Mouse (Mus musculus): ENCODE measurements around the gene Ubtd2.

Ubtd2 gene

DNA sequence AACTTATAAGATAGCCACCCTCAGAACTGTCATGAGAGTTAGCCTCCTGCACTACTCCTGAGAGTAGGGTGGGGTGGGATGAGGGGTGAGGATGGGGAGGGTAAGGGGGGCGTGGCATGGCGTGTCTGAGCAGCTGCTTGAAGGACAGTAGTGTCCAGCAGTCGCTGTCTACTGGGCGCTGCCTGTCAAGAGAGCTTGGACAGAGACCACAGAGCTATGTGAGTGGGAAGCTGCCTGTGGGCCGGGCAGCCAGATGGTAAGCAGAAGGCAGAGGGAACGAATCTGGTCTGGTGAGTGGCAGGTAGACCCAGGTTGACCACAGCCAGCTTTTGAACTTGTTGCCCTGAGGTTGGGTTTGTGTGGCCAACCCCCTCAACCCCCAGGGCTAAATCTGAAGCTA, 85.3 kb downstream of the Ubtd2 start:
- Histone ChIP-seq H3K36me3 (ENCODE audit: control insufficient read depth, insufficient read depth, low read length, poor library complexity, severe bottlenecking) (peaks cover 14% of the 10 kb centered on the region), H3K27me3 (ENCODE audit: control insufficient read depth, insufficient read depth, low read length, poor library complexity, severe bottlenecking) (no peaks in the 10 kb centered on the region)
- no peak for DNase-seq (ENCODE audit: low read depth, low spot score)

- no peaks in the 10 kb centered on the region for H3K27me3 ChIP-seq (ENCODE audit: control insufficient read depth, insufficient read depth, low read length, poor library complexity, severe bottlenecking)
- peaks cover 11% of the 10 kb centered on the region for H3K36me3 ChIP-seq (ENCODE audit: control insufficient read depth, insufficient read depth, low read length, poor library complexity, severe bottlenecking)
- no peak for DNase-seq (ENCODE audit: low read depth, low spot score)
These were observed 87.0 kb downstream of the Ubtd2 start for GRCm38 (mm10) chr11:32542181-32542580.

DNA sequence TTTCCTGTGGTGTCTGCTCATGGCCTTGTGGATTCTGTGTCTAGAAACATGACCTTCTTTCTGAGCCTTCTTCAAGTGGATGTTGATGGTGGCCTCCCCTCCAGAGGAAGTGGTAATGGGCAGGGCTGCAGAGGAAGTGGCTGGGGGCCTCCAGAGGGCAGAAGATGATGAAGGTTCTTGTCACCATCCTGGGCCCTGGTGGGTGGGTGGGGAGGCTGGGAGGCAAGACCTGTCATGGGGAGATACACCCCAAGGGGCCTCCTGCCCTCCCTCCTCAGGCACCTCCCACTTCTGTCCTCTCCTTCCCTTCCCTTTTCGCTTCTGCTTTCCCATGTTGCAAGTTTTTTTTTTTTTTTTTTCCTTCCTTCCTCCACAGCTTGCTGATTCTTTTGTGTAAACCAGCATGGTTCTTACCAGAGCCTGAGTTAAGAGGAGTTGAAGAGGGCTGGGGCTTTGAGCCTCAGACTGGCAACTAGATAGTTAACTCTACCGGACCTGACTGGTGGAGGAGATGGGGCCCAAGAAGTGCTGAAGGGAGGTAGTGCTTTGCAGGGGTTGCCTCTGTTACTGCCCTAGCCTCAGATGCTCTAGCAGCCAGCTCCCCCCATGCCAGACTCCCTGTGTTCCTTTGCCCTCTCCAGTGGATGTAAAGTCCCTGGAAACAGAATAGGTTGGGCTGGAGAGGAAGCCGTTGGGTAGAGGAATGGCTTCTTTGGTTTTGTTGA, 87.7 kb downstream of the Ubtd2 start:
- DNase-seq (ENCODE audit: low read depth, low spot score), result peak; percentile 85

DNA sequence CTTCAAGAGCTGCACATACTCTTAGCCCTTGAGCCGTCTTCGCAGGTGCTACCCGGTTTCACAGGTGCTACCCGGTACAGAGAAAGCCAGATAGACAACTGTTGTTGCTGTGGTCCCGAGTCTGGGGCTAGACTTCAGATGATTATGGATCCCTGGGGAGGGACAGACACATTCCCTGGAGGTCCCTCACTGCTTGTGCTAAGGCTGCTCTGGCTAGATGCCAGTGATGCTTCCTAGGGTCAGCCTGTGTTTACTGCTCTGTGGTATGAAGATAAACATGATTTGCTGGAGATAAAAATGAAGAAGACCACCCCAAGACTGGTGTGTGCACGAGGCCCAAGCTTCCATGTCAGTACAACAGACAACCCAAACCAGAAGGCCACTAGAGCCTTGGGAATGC, 88.9 kb downstream of the Ubtd2 start:
- Histone ChIP-seq H3K27me3 (ENCODE audit: control insufficient read depth, insufficient read depth, low read length, poor library complexity, severe bottlenecking) (no peaks in the 10 kb centered on the region), H3K36me3 (ENCODE audit: control insufficient read depth, insufficient read depth, low read length, poor library complexity, severe bottlenecking) (peaks cover 13% of the 10 kb centered on the region)
- no peak for DNase-seq (ENCODE audit: low read depth, low spot score)

More for the DNA sequence above, 87.7 kb downstream of the Ubtd2 start:
- Histone ChIP-seq H3K27me3 (ENCODE audit: control insufficient read depth, insufficient read depth, low read length, poor library complexity, severe bottlenecking) (no peaks in the 10 kb centered on the region), H3K36me3 (ENCODE audit: control insufficient read depth, insufficient read depth, low read length, poor library complexity, severe bottlenecking) (peaks cover 13% of the 10 kb centered on the region)

DNA sequence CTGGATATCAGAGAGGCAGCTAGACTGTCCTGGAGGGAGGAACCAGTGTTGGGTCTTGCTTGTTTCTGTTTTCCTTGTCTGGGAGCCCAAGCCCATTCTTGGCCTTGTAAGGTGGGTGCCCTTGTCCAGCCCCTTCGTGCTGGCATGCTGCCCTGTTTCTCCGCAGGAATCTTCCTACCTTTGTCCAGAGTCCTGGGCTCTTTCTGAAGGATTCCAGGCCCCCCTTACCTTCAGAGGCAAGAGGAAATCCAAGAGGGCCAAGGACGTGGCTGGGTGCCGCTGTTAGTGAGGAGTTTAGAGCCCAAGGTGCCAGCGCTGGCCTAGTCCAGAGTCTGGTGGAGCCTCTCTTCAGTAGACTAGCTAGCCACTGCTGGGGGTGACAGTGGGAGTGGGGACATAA, 89.3 kb downstream of the Ubtd2 start:
- H3K36me3 ChIP-seq (ENCODE audit: control insufficient read depth, insufficient read depth, low read length, poor library complexity, severe bottlenecking), result peaks cover 13% of the 10 kb centered on the region
- no peaks in the 10 kb centered on the region for H3K27me3 ChIP-seq (ENCODE audit: control insufficient read depth, insufficient read depth, low read length, poor library complexity, severe bottlenecking)
- DNase-seq (ENCODE audit: low read depth, low spot score), result no peak

DNA sequence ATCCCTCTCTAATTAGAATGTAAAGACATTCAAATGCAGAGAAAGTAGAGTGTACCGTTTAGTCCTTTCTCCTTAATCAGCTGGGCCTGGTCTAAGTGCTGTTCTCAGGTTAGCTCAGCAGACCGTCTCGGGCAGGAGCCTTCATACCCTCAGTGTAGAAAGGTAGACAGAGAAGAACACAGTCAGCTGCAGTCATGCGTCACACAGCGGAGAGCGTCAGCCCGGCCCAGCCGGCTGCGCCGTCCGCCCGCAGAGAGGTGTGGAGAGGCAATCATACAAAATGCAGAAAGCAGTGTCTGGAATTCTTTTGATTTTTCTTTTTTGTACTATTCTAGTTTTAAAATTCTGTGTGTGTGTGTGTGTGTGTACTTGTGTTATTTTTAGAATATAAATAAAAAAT, 90.4 kb downstream of the Ubtd2 start:
- Histone ChIP-seq H3K27me3 (ENCODE audit: control insufficient read depth, insufficient read depth, low read length, poor library complexity, severe bottlenecking) (no peaks in the 10 kb centered on the region), H3K36me3 (ENCODE audit: control insufficient read depth, insufficient read depth, low read length, poor library complexity, severe bottlenecking) (peaks cover 11% of the 10 kb centered on the region)
- peak; percentile 38 for DNase-seq (ENCODE audit: low read depth, low spot score)

- Histone ChIP-seq H3K36me3 (ENCODE audit: control insufficient read depth, insufficient read depth, low read length, poor library complexity, severe bottlenecking) (peaks cover 11% of the 10 kb centered on the region), H3K27me3 (ENCODE audit: control insufficient read depth, insufficient read depth, low read length, poor library complexity, severe bottlenecking) (no peaks in the 10 kb centered on the region)
- DNase-seq (ENCODE audit: low read depth, low spot score), result no peak
These were observed 91.3 kb downstream of the Ubtd2 start for GRCm38 (mm10) chr11:32546483-32546882.

DNA sequence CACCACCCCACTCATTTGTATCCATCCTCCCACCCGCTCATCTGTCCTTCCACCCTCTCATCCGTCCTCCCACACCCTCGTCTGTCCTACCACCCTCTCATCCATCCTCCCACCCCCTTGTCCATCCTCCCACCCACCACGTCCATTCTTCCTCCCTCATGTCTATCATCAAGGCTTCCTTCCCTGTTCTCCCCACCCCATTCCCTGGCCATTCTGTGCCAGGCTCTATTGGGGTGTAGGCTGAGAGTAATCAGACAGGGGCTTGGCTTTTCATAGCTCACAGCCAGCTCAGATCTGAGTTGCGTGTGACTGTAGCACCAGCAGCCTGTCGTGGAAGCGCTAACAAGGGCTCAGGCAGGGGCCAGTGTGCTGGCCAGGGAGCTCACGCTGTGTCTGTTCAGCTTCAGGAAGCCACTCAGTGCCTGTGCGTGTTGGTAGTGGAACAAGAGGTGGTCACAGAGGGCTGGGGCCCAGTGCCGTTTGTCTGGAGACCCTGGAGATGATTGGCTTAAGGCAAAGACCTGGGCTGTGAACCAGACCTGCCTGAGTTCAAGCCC, 92.3 kb downstream of the Ubtd2 start:
- Histone ChIP-seq H3K27me3 (ENCODE audit: control insufficient read depth, insufficient read depth, low read length, poor library complexity, severe bottlenecking) (no peaks in the 10 kb centered on the region), H3K36me3 (ENCODE audit: control insufficient read depth, insufficient read depth, low read length, poor library complexity, severe bottlenecking) (peaks cover 15% of the 10 kb centered on the region)
- DNase-seq (ENCODE audit: low read depth, low spot score), result no peak

GRCm38 (mm10) chr11:32548240-32548639, 93.1 kb downstream of the Ubtd2 start:
- H3K27me3 ChIP-seq (ENCODE audit: control insufficient read depth, insufficient read depth, low read length, poor library complexity, severe bottlenecking), result no peaks in the 10 kb centered on the region
- H3K36me3 ChIP-seq (ENCODE audit: control insufficient read depth, insufficient read depth, low read length, poor library complexity, severe bottlenecking), result peaks cover 15% of the 10 kb centered on the region
- DNase-seq (ENCODE audit: low read depth, low spot score), result no peak

DNA sequence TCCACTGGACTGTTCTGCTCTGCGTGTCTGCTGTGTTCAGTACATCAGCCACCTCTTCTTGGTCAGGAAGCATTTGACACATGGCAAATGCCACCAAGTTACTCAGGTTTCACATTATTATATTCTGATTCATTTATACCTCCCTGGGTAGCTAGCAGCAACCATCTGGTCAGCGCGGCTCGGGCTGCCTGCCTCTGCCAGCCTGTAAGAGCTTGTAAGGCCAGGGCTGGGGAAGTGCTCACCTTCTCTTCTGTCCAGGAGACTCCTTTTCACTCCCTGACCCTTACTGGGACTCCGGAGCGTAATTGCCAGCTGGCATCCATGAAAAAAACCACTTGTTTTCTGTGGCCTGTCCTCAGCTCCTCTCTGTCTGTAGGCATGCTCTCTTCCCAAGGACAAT, 94.1 kb downstream of the Ubtd2 start:
- no peak for DNase-seq (ENCODE audit: low read depth, low spot score)
- no peaks in the 10 kb centered on the region for H3K27me3 ChIP-seq (ENCODE audit: control insufficient read depth, insufficient read depth, low read length, poor library complexity, severe bottlenecking)
- peaks cover 14% of the 10 kb centered on the region for H3K36me3 ChIP-seq (ENCODE audit: control insufficient read depth, insufficient read depth, low read length, poor library complexity, severe bottlenecking)

DNA sequence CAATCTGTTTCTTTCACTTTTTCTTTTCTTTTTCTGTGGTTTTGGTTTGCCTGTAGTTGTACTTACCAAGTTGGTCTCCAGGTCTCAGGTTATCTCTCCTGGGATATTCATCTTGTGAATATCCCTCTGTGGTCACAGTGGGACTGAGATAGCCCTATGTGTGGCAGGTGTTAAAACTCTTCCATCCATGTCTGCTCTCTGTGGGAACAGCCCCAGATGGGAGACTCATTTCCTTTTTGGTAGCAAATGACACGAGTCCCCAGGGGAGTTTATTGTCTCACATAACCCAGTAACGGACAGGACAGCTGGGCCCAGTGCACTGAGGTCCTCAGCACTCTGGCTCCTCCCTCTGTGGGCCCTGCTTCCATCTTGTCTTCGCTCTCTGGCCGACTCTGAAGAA, 94.9 kb downstream of the Ubtd2 start:
- H3K36me3 ChIP-seq (ENCODE audit: control insufficient read depth, insufficient read depth, low read length, poor library complexity, severe bottlenecking), result peaks cover 9% of the 10 kb centered on the region
- peak; percentile 43 for DNase-seq (ENCODE audit: low read depth, low spot score)
- no peaks in the 10 kb centered on the region for H3K27me3 ChIP-seq (ENCODE audit: control insufficient read depth, insufficient read depth, low read length, poor library complexity, severe bottlenecking)

DNA sequence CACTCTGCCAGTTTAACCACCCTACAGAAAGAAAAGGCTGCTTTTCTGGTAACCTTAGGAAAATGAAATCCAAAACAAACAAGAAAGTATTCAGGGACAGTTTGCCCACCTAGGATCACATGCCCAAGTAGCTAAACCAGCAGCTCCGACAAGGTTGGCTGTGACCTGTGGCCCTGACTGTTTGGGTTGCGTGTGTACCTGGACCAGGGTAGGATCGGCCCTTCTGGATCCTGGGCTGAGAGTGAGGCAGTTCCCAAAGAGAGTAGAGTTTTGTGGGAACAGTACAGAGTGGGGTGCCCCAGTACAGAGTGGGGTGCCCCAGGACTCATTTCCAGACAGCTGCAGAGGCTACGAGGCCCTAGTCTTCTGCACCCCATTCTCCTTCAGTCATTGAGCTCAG, 95.9 kb downstream of the Ubtd2 start:
- Histone ChIP-seq H3K27me3 (ENCODE audit: control insufficient read depth, insufficient read depth, low read length, poor library complexity, severe bottlenecking) (no peaks in the 10 kb centered on the region), H3K36me3 (ENCODE audit: control insufficient read depth, insufficient read depth, low read length, poor library complexity, severe bottlenecking) (peaks cover 7% of the 10 kb centered on the region)
- no peak for DNase-seq (ENCODE audit: low read depth, low spot score)

GRCm38 (mm10) chr11:32551579-32552297, 96.6 kb downstream of the Ubtd2 start:
- no peak for DNase-seq (ENCODE audit: low read depth, low spot score)
- H3K36me3 ChIP-seq (ENCODE audit: control insufficient read depth, insufficient read depth, low read length, poor library complexity, severe bottlenecking), result peaks cover 11% of the 10 kb centered on the region
- H3K27me3 ChIP-seq (ENCODE audit: control insufficient read depth, insufficient read depth, low read length, poor library complexity, severe bottlenecking), result no peaks in the 10 kb centered on the region

GRCm38 (mm10) chr11:32552401-32553090, 97.4 kb downstream of the Ubtd2 start:
- H3K36me3 ChIP-seq (ENCODE audit: control insufficient read depth, insufficient read depth, low read length, poor library complexity, severe bottlenecking), result peaks cover 15% of the 10 kb centered on the region
- no peaks in the 10 kb centered on the region for H3K27me3 ChIP-seq (ENCODE audit: control insufficient read depth, insufficient read depth, low read length, poor library complexity, severe bottlenecking)
- DNase-seq (ENCODE audit: low read depth, low spot score), result no peak
